Mouse (Mus musculus) mouse trophoblast stem cell (cell line): Measurements from ENCODE around the gene Rgs19.

Experiments
- in situ Hi-C, 2 experiments: fragments of 300-500 bp; cut with MseI, MboI; formaldehyde crosslinking; loops; 2 replicates in 1 of 2; 3 replicates in 1 of 2; pipeline ENCODE4 v1.15.1; 2025

Gene Rgs19

DNA sequence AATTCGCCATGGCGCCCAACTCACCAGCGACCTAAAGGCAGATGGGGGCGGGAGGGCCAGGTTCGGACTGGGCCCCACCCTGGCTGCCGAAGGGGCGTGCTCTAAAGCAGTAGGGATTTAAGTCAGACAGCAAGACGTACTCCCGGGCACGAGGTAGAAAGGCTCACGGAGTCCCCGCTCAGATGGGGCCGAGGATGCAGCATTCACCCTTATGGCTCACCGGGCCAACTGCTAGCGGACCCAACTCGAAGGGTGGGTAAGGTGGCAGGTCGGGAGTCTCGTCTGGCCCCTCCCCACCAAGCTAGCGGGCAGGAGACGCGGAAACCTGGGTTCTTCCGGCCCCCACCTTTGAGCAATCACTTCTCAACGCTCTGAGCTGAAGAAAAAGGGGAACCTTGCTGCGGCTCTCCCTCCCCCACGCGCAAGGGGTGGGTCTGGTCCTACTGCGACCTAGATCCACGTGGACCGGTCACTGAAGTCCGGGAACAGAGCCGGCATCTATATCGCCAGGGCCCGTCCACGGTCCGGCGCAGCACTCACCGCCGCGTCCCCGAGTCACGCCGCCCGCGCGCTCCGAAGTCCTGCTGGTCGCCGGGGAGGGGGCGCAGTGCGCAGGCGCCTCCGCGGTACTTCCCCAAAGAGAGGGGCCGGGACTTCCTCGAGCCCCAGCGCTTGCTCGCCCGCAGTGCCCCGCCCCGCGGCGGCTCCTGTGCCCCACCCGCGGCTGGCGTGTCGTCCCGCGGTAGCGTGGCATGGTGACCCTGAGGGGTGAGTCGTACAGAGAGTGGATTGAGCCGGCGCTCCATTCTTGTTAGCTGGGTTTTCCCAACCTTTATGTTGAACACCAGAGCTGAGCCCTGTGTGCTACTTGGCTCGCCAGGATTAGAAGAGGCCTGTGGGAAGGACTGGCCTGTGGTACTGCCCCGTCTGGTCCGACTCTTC, at the start of gene Rgs19:
Gene Rgs19 (minus strand): TSS at position 639 of the 942 bp plus-strand sequence.
- in situ Hi-C loops: no loop called here

DNA sequence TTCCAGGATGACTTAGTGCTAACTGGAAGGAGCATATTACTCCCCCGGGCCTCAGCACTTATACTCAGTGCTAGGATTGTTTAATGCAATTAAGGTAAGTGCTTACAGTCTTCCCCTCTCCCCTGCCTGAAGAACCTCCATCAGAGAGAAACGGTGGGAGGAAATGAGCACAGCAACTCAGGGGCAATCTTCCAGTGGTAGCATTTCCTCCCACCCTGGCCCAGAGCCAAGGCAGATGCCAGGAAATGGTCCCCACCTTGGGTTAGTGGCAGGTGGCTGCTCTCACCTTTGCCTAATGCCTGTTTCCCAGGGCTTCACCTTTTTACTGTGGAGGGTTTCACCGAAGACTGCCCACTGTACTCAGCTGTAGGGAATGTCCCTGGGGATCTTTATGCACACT, 36.3 kb upstream of the Rgs19 start:
- in situ Hi-C loops: no loop called here

DNA sequence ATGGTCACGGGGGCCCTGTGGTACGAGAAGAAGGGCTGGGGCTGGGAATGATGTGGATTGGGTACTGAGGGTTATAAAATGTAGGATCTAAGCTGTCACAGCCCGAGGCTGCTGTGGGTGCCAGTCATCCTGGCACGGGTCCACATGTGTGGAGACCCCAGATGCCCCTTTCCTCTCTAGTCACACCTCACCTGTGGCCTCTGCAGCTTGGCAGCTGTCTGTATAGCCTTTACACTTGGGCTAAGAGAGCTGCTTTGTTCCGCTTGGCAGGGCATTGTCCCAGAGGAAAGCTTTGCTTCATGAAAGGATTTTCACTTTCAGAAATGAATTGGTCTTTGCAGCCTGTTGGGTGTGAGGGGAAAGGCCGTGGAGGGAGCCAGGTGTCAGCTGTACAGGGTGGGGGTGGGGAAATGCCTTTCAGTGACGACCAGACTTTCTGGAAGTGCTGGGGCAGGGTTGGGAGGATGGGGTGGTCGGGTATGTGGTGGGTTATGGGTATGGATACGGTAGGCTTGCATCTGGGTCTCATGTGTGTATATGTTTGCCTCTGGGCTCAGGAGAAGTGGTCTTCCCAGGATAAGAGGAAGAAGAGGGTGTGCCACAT, 34.0 kb upstream of the Rgs19 start:
- in situ Hi-C loops: loop anchor here in 1 of 2 experiments (10.0 kb wide), 1 partner anchor 137 kb away; the partner anchor contains the start of gene Polr3k

DNA sequence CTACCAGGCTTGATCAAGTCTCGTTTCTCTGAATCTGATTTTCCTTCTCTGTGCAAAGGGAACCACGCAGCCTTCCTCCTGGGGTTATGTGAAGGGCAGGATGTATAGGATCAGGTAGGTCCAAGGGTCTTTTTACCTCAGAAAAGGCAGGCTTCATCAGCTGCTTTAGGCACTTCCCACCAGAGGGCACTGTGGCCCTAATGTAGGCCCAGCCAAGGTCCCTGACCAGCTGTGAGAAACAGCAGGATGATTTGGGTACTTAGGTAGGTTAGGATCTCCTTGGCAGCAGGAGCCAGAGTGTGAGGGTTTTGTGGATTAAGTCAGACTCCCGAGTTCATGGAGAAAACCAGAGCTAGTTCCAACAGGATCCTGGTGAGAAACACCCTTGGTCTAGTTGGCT, 28.4 kb upstream of the Rgs19 start:
- in situ Hi-C loops: loop anchor here in 1 of 2 experiments (10.0 kb wide), 1 partner anchor 143 kb away; the partner anchor contains the start of gene Polr3k

DNA sequence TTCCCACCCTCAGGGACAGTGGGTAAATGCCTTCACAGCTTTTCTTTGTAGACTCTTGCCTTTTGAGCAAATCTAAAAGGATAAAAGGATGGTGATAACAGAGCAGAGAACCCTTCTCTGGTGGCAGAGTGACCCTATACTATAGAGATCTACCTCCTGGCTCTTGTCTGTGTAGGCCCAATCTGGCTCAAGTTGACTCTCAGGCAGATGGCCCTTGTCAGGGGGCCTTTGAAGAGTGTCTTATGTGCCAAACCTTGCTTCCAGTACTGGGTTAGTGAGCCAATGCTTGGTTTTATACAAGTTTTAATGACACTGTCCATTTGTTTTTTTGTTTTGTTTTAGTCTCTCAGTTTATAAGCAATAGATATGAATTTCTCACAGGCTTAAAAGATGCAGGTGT, 27.4 kb upstream of the Rgs19 start:
- in situ Hi-C loops: loop anchor here in 1 of 2 experiments (10.0 kb wide), 1 partner anchor 144 kb away; the partner anchor contains the start of gene Polr3k

DNA sequence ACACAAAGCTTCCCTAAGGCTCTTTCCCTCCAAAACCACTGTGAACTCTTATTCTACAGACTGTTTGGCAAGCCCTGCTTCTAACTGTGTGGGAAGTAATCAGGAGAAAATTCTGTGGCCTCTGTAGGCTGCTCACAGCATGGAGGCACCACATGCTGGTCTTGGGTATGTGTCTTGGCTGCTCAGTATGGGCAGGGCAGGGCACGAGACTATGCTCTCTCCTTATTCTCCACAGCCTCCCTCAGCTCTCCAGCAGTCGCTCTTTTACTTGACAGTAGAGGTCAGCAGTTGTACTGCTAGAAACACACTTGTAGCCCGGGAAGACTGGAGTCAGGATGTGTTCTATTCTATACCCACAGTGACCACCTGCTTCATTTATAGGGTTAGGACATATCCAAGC, 26.3 kb upstream of the Rgs19 start:
- in situ Hi-C loops: loop anchor here in 1 of 2 experiments (10.0 kb wide), 1 partner anchor 145 kb away; the partner anchor contains the start of gene Polr3k

DNA sequence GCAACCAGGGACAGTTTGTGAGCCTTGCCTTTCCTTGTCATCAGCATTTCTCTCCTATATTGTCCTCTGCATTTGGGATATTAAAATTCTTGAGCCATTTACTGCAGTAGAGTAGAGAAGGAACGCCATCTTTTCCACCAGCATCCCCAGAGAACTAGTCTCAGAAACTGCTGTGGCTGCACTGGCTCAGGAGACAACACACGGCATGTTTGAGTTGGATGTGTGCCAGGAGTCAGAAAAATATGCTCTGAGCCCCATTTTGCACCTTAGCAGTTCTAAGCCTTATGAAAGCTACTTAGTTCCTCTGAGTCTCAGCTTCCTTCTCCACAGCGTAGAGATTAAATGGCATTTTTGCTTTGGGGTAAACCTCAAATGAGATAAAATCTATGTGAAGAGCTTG, 23.2 kb upstream of the Rgs19 start:
- in situ Hi-C loops: loop anchor here in 1 of 2 experiments (5.0 to 10.0 kb wide), 2 partner anchors 50 to 148 kb away; partner anchors contain the start of gene Polr3k

- in situ Hi-C loops: loop anchor here in 1 of 2 experiments (5.0 to 10.0 kb wide), 2 partner anchors 52 to 149 kb away; partner anchors contain the start of gene Polr3k
Measured at GRCm38 (mm10) chr2:181715382-181715781, 21.6 kb upstream of the Rgs19 start.

DNA sequence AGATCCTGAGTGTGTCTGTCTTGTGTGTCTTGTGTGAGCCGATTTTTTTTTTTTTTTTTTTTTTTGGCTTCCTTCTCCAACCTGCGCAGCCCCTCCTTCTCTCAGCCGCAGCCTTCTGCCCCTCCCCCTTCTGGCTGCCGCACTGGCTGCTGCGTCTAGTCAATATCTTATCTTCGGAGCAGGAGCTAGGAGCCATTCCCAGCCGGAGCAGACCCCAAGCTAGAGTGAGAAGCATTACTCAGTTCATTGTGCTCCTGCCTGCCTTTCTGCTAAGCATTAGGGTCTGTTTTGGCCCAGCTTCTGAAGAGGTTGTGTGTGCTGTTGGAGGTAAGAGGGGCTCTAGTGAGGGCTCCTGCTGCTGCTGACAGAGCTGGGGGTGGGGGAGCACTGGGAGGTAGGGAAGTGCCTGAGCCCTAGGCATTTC, 21.1 kb upstream of the Rgs19 start, which contains the start of gene Oprl1:
Gene Oprl1 (plus strand): TSS at position 114 of the 424 bp plus-strand sequence.
- in situ Hi-C loops: loop anchor here in 1 of 2 experiments (5.0 to 10.0 kb wide), 2 partner anchors 52 to 150 kb away; partner anchors contain the start of gene Polr3k

DNA sequence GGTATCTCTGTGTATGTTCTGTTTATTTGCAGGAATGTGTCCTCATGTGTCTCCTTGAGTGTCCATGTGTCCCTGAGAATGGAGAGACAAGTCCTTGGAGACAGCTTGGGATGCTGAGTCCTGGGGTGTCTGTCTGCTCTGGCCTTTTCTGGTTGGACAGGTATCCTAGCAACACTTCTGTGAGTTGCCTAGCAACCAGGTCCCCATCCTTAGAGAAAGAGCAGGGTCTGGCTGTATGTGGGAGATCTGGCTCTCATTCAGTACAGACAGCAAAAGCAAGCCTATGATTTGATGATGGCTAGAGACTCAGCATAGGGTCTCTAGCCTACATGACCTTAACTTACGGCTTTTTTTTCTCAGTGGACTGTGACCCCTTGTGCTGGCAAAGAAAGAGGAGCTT, 20.0 kb upstream of the Rgs19 start:
- in situ Hi-C loops: loop anchor here in 1 of 2 experiments (10.0 kb wide), 1 partner anchor 151 kb away; the partner anchor contains the start of gene Polr3k

DNA sequence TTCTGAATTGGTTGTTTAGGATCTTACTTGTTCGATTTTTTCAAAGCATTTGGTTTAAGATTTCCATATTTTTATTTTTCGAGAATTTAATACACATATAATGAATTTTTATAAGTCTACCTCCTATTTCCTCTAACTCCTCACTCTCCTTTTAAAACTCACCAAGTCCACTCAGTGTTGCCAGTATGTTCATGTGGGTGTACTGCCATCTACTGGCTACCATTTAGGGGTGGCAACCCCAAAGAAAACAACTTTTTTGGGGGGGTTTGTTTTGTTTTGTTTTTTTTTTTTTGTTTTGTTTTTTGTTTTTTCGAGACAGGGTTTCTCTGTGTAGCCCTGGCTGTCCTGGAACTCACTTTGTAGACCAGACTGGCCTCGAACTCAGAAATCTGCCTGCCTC, 12.9 kb upstream of the Rgs19 start:
- in situ Hi-C loops: no loop called here

GRCm38 (mm10) chr2:181698241-181698640, 4.5 kb upstream of the Rgs19 start, which contains the start of gene Lkaaear1:
Gene Lkaaear1, minus strand, starts transcription at chr2:181698442.
- in situ Hi-C loops: no loop called here

GRCm38 (mm10) chr2:181696801-181697420, 3.1 kb upstream of the Rgs19 start:
- in situ Hi-C loops: no loop called here

GRCm38 (mm10) chr2:181695776-181696175, 2.0 kb upstream of the Rgs19 start:
- in situ Hi-C loops: no loop called here

DNA sequence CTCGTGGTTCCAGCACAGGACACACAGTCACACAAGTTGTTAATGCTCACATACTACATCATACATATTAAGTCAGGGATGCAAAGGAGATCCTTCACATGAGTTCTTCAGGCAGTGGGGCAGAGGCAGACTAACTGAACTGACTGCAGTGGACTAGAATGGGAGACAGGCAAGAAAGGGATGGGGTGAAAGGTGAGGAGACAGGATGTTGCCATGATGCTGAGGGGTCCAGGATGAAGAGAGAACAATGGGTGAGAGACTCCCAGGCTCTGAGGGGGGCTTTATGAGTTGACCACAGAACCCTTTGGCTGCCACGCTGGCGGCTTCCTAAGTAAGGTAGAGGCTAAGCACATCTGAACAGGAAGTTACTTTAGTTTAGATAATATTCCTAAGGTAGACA, 804 bp upstream of the Rgs19 start:
- in situ Hi-C loops: no loop called here

- in situ Hi-C loops: no loop called here
Measured at GRCm38 (mm10) chr2:181692304-181692703, 1.5 kb downstream of the Rgs19 start.

GRCm38 (mm10) chr2:181691571-181691970, 2.2 kb downstream of the Rgs19 start:
- in situ Hi-C loops: no loop called here

- in situ Hi-C loops: no loop called here
Measured at GRCm38 (mm10) chr2:181691083-181691482, 2.7 kb downstream of the Rgs19 start.

GRCm38 (mm10) chr2:181689466-181690160, 4.2 kb downstream of the Rgs19 start:
- in situ Hi-C loops: no loop called here

DNA sequence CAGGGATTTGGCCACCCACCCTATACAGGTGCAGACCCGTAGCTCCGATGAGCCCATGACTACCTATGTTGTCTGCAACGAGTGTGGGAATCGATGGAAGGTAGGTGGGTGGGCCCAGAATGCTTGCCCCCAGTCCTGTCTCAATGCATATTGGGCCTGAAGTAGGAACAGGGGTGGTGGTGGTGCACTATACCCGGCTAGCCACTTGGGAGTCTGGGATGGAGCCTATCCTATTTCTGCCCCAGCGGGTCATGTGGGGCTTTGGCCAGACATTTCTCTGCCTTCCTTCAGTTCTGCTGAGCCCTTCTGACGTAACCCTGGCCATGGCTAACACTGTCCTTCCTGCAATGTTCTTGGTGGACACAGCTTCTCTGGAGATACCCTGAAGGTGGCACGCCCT, 6.2 kb downstream of the Rgs19 start:
- in situ Hi-C loops: no loop called here

DNA sequence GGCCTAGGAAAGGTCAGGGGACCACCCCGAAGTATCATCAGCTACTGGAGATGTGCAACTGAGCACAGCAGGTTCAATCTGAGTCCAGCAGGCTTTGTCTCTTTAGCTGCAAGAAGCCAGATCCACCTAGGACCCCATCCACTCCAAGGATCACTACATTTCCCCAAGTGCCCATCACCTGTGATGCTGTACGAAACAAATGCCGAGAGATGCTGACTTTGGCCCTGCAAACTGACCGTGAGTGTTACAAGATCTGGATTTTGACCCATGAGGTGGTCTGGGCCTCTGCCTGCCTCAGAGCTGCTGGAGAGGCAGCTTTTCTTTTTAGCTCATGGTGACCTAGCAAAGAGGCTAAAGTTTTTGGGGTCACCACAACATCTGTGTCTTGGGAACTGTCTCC, 8.1 kb downstream of the Rgs19 start:
- in situ Hi-C loops: no loop called here
